Mouse (Mus musculus) urinary bladder, postnatal 4 days (tissue): Measurements from ENCODE around the gene Tgm7.

ENCODE experiments used
- DNase-seq, 2 experiments: peaks; one replicate each; pipeline ENCODE4 v3.0.0; 2021 to 2022; ENCODE audit warnings: low spot score in 2 of 2

Gene Tgm7

GRCm38 (mm10) chr2:121071871-121072270 lies 37.7 kb downstream of the Tgm7 start:
- no peak for DNase-seq

- DNase-seq = no peak
Measured at GRCm38 (mm10) chr2:121069506-121069905, 40.1 kb downstream of the Tgm7 start.

GRCm38 (mm10) chr2:121067116-121067515 lies 42.5 kb downstream of the Tgm7 start:
- no peak for DNase-seq

GRCm38 (mm10) chr2:121061315-121061714 lies 48.3 kb downstream of the Tgm7 start:
- no peak for DNase-seq

DNA sequence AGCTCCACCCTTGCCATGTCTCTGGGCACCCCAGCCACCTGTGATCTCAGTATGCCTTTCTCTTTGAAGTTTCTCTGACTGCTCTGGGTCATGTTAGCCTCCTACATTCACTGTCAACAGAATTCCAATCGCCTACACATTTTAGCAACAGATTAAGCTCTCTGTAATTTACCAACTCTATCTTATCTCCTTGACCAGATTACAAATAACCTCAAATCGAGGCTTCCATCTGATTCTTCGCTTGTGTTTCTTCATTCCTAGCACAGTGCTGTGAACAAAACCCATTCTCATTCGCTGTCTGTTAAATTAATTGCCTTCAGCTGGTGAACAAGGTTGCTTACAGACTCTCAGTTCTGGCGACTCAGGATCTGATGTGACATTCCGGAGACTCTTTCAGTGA lies 51.6 kb downstream of the Tgm7 start:
- no peak for DNase-seq

- DNase-seq = no peak
Measured at GRCm38 (mm10) chr2:121055915-121056314, 53.7 kb downstream of the Tgm7 start.

DNA sequence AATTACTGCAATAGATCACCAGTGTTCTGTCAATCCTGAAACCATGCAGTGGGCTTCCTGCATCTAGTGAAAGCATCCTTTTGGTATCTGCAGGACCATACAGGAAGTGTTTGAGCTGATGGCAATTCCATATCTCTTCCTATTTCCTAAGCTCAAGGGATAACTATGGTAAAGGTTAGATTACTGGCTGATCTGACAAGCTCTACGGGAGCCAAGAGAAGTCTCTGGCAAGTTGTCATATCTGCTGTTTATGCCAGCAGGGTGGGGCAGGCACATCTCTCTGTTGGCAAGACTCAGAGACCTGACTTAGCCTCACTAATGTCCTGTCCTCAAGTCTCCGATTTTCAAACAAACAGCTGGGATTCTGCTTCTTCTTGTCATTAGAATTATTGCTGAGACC lies 55.5 kb downstream of the Tgm7 start:
- DNase-seq = no peak

DNA sequence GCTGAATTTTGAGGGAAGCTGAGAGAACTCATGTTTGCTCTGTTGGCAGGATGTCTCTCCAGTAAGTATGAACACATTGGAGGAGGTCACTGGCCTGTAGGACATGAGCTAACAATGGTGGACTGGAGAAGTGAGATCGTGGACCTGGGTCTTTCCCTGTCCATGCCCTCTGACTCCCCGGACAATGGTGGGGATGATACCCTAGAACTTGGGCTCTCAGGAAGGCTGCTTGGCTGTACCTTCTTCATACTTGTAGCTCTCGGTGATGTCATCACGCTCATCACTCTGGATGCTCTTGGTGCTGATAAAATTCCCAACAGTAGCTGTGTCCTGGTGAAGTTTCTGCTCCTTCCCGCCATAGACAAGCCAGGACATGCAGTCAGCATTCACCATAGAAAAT lies 57.4 kb downstream of the Tgm7 start:
- no peak for DNase-seq

- DNase-seq = no peak
Measured at GRCm38 (mm10) chr2:121045653-121046052, 63.9 kb downstream of the Tgm7 start.
